Mouse (Mus musculus): ENCODE data around the gene Traf3. TPM values are rescaled to one million over a fixed set of nuclear protein-coding genes. Genes with fewer than 3 reads are reported as not detected.

Gene Traf3
- 10 to 100 TPM in 3 of 4 experiments, 1 to 10 TPM in 1; 8.7 to 20.0 (median 12.9) TPM for total RNA-seq (2022)

- peak; percentile 43 to 54 for DNase-seq (ENCODE audit: low spot score in 2 of 2)
Measured at GRCm38 (mm10) chr12:111165831-111166591, at the start of gene Traf3. Gene Traf3 (plus strand): TSS chr12:111166370.

GRCm38 (mm10) chr12:111119506-111120085, 46.6 kb upstream of the Traf3 start:
- DNase-seq (ENCODE audit: low spot score in 2 of 2) = no peak

- DNase-seq (ENCODE audit: low spot score in 2 of 2) = no peak
Measured at GRCm38 (mm10) chr12:111120976-111121645, 45.1 kb upstream of the Traf3 start.

GRCm38 (mm10) chr12:111122332-111122852, 43.8 kb upstream of the Traf3 start:
- DNase-seq (ENCODE audit: low spot score in 2 of 2) = no peak

GRCm38 (mm10) chr12:111124601-111125260, 41.4 kb upstream of the Traf3 start:
- no peak for DNase-seq (ENCODE audit: low spot score in 2 of 2)

- DNase-seq (ENCODE audit: low spot score in 2 of 2) = no peak
Measured at GRCm38 (mm10) chr12:111125666-111126065, 40.5 kb upstream of the Traf3 start.

GRCm38 (mm10) chr12:111134169-111134568, 32.0 kb upstream of the Traf3 start:
- DNase-seq (ENCODE audit: low spot score in 2 of 2) = no peak

- DNase-seq (ENCODE audit: low spot score in 2 of 2) = peak in 1 of 2 experiments; percentile 7
Measured at GRCm38 (mm10) chr12:111134791-111135733, 31.1 kb upstream of the Traf3 start.

GRCm38 (mm10) chr12:111135953-111136352, 30.2 kb upstream of the Traf3 start:
- no peak for DNase-seq (ENCODE audit: low spot score in 2 of 2)

GRCm38 (mm10) chr12:111137079-111137478, 29.1 kb upstream of the Traf3 start:
- no peak for DNase-seq (ENCODE audit: low spot score in 2 of 2)

GRCm38 (mm10) chr12:111143005-111143508, 23.1 kb upstream of the Traf3 start:
- no peak for DNase-seq (ENCODE audit: low spot score in 2 of 2)

- peak; percentile 25 to 44 for DNase-seq (ENCODE audit: low spot score in 2 of 2)
Measured at GRCm38 (mm10) chr12:111143509-111144063, 22.6 kb upstream of the Traf3 start.

- no peak for DNase-seq (ENCODE audit: low spot score in 2 of 2)
Measured at GRCm38 (mm10) chr12:111144598-111144997, 21.6 kb upstream of the Traf3 start.

GRCm38 (mm10) chr12:111145269-111145668, 20.9 kb upstream of the Traf3 start:
- DNase-seq (ENCODE audit: low spot score in 2 of 2) = no peak

GRCm38 (mm10) chr12:111149495-111150235, 16.5 kb upstream of the Traf3 start:
- DNase-seq (ENCODE audit: low spot score in 2 of 2) = no peak

- no peak for DNase-seq (ENCODE audit: low spot score in 2 of 2)
Measured at GRCm38 (mm10) chr12:111150236-111150596, 16.0 kb upstream of the Traf3 start.

GRCm38 (mm10) chr12:111151422-111152156, 14.6 kb upstream of the Traf3 start:
- DNase-seq (ENCODE audit: low spot score in 2 of 2) = no peak

GRCm38 (mm10) chr12:111152579-111152978, 13.6 kb upstream of the Traf3 start:
- DNase-seq (ENCODE audit: low spot score in 2 of 2) = no peak
